ENCODE assay signal across 33 mouse cellular contexts in genomic region chr2:167459071-167459865, GRCm38 (mm10). TPM values are rescaled to one million over a fixed set of nuclear protein-coding genes. Genes with fewer than 3 reads are reported as not detected.
DNase-seq lines count a peak whose midpoint lies in the region; ATAC-seq and TF ChIP-seq lines count a peak whose summit lies in the region.
"Had no signal": no experiment of that assay in that cellular context is flagged by ENCODE, and none has a peak within 500 bp of the region (broad histone marks: within the 10 kb centered on the region; RNA-seq: fewer than 3 reads in every experiment).

No protein-coding gene starts in this region.

- no peak overlapping the region for H3K9ac ChIP-seq in midbrain, postnatal 0 days (replicated peaks; ENCODE audit: low read length, poor library complexity, severe bottlenecking)
- no peak overlapping the region for H3K9ac ChIP-seq in midbrain, embryonic 16.5 days (ENCODE audit: low read depth, low read length)
- H3K9ac ChIP-seq: embryonic facial prominence, embryonic 15.5 days; forebrain, embryonic 12.5 days; forebrain, postnatal 0 days; intestine, embryonic 15.5 days; limb, embryonic 15.5 days; liver, embryonic 13.5 days; neural tube, embryonic 13.5 days had no signal

- DNase-seq in gastrocnemius, adult 2 months = peak; percentile 12
- DNase-seq in gastrocnemius, postnatal 4 days (ENCODE audit: low spot score in 2 of 2) = no peak
- DNase-seq in midbrain, postnatal 0 days (ENCODE audit: low spot score) = peak; percentile 42
- DNase-seq in cerebellum, adult 9-11 months = peak; percentile 93
- DNase-seq in Muller cell, postnatal 12 days (ENCODE audit: inconsistent ontology term) = no peak
- DNase-seq in spleen, postnatal 14 days (ENCODE audit: low spot score in 2 of 2) = no peak
- DNase-seq: adrenal gland, postnatal 10 days; forebrain, postnatal 0 days; gastrocnemius, postnatal 14 days; heart, adult 11 months; heart, postnatal 36 days; kidney, adult 2 months; liver, embryonic 13.5 days; lung, adult 18-20 months; midbrain, embryonic 14.5 days; thymus, adult 18-20 months; thymus, postnatal 36 days had no signal

- H3K27ac ChIP-seq in gastrocnemius, adult 2 months = peak overlapping the region; percentile 78
- no peak overlapping the region for H3K27ac ChIP-seq in midbrain, postnatal 0 days (ENCODE audit: low read depth, low read length)
- H3K27ac ChIP-seq in midbrain, embryonic 16.5 days (ENCODE audit: low read length) = no peak overlapping the region
- H3K27ac ChIP-seq: embryonic facial prominence, embryonic 10.5 days; embryonic facial prominence, embryonic 15.5 days; forebrain, embryonic 12.5 days; heart, embryonic 10.5 days; intestine, embryonic 15.5 days; layer of hippocampus, adult 2 months; limb, embryonic 10.5 days; limb, embryonic 15.5 days; liver, embryonic 13.5 days; macrophage; neural tube, embryonic 13.5 days had no signal

- TF ChIP-seq POLR2A in myocyte (IDR thresholded peaks at IDR 0.05; ENCODE audit: insufficient read length, low read depth) = no peak

- no peak for TF ChIP-seq CTCF in gastrocnemius, adult 2 months (IDR thresholded peaks at IDR 0.05)
- TF ChIP-seq CTCF in midbrain, postnatal 0 days (IDR thresholded peaks at IDR 0.05) = no peak

- no peak overlapping the region for H3K4me3 ChIP-seq in gastrocnemius, adult 2 months
- no peak overlapping the region for H3K4me3 ChIP-seq in midbrain, postnatal 0 days (ENCODE audit: low read depth, low read length)
- H3K4me3 ChIP-seq in midbrain, embryonic 16.5 days (ENCODE audit: low read depth, low read length) = no peak overlapping the region
- no peak overlapping the region for H3K4me3 ChIP-seq in myocyte
- H3K4me3 ChIP-seq: embryonic facial prominence, embryonic 10.5 days; embryonic facial prominence, embryonic 15.5 days; forebrain, embryonic 12.5 days; heart, embryonic 10.5 days; intestine, embryonic 15.5 days; layer of hippocampus, adult 2 months; limb, embryonic 10.5 days; limb, embryonic 15.5 days; liver, embryonic 13.5 days; neural tube, embryonic 13.5 days had no signal

- H3K4me1 ChIP-seq in midbrain, postnatal 0 days (ENCODE audit: insufficient read depth, low read length) = no peaks in the 10 kb centered on the region
- no peaks in the 10 kb centered on the region for H3K4me1 ChIP-seq in midbrain, embryonic 16.5 days (ENCODE audit: control insufficient read depth, insufficient read depth, low read length)
- H3K4me1 ChIP-seq: embryonic facial prominence, embryonic 10.5 days; embryonic facial prominence, embryonic 15.5 days; forebrain, embryonic 12.5 days; heart, embryonic 10.5 days; intestine, embryonic 15.5 days; limb, embryonic 10.5 days; limb, embryonic 15.5 days; neural tube, embryonic 13.5 days had no signal

- no peaks in the 10 kb centered on the region for H3K9me3 ChIP-seq in midbrain, postnatal 0 days (ENCODE audit: low read length)
- H3K9me3 ChIP-seq in midbrain, embryonic 16.5 days (replicated peaks; ENCODE audit: control insufficient read depth, low read length, poor library complexity, severe bottlenecking) = no peaks in the 10 kb centered on the region
- H3K9me3 ChIP-seq: embryonic facial prominence, embryonic 10.5 days; embryonic facial prominence, embryonic 15.5 days; forebrain, embryonic 12.5 days; G1E; heart, embryonic 10.5 days; intestine, embryonic 15.5 days; limb, embryonic 10.5 days; limb, embryonic 15.5 days; liver, embryonic 13.5 days; neural tube, embryonic 13.5 days had no signal

- H3ac ChIP-seq in myocyte (ENCODE audit: control insufficient read depth, insufficient read length) = no peak overlapping the region

- ATAC-seq in midbrain, postnatal 0 days (ENCODE audit: low FRiP score) = no peak
- ATAC-seq in midbrain, embryonic 16.5 days = no peak
- ATAC-seq: forebrain, postnatal 0 days; hindbrain, embryonic 16.5 days; intestine, embryonic 15.5 days; lung, postnatal 0 days; Patski had no signal

- H3K79me2 ChIP-seq in myocyte (ENCODE audit: control insufficient read depth, insufficient read depth) = no peaks in the 10 kb centered on the region

- H3K27me3 ChIP-seq in midbrain, postnatal 0 days (ENCODE audit: insufficient read depth, low read length) = no peaks in the 10 kb centered on the region
- no peaks in the 10 kb centered on the region for H3K27me3 ChIP-seq in midbrain, embryonic 16.5 days (ENCODE audit: control insufficient read depth, insufficient read depth, low read depth, low read length)
- H3K27me3 ChIP-seq in myocyte (ENCODE audit: control insufficient read depth, insufficient read depth, insufficient read length) = no peaks in the 10 kb centered on the region
- H3K27me3 ChIP-seq: embryonic facial prominence, embryonic 15.5 days; forebrain, embryonic 12.5 days; intestine, embryonic 15.5 days; limb, embryonic 15.5 days; liver, embryonic 13.5 days; neural tube, embryonic 13.5 days; Patski had no signal

- no peak overlapping the region for H3K4me2 ChIP-seq in midbrain, postnatal 0 days (ENCODE audit: low read depth, low read length, poor library complexity, severe bottlenecking)
- no peak overlapping the region for H3K4me2 ChIP-seq in midbrain, embryonic 16.5 days (ENCODE audit: low read length)
- H3K4me2 ChIP-seq in myocyte (ENCODE audit: low read depth) = no peak overlapping the region
- H3K4me2 ChIP-seq: embryonic facial prominence, embryonic 15.5 days; forebrain, embryonic 12.5 days; intestine, embryonic 15.5 days; limb, embryonic 15.5 days; liver, embryonic 13.5 days; neural tube, embryonic 13.5 days had no signal

- WGBS in midbrain, postnatal 0 days = 94% methylated on average over 6 of the region's 6 CpGs
- WGBS in midbrain, embryonic 16.5 days = 98% methylated on average over 6 of the region's 6 CpGs

- peaks cover 20% of the 10 kb centered on the region for H3K36me3 ChIP-seq in midbrain, postnatal 0 days (ENCODE audit: insufficient read depth, low read length)
- peaks cover 13% of the 10 kb centered on the region; the same call in 1 of the 2 replicates for H3K36me3 ChIP-seq in midbrain, embryonic 16.5 days (ENCODE audit: control insufficient read depth, insufficient read depth, low read length)
- H3K36me3 ChIP-seq in myocyte (ENCODE audit: control insufficient read depth, insufficient read depth) = peaks cover 4% of the 10 kb centered on the region

- intact Hi-C loops in gastrocnemius, adult 2 months (cut with DNase I) = no loop called here

TF ChIP-seq in myocyte, 11 proteins besides CTCF, POLR2A, EP300 and RAD21:
- TF ChIP-seq TCF12 (IDR thresholded peaks at IDR 0.05; ENCODE audit: insufficient read depth, poor library complexity, severe bottlenecking) (no peak), POLR2AphosphoS2 (IDR thresholded peaks at IDR 0.05; ENCODE audit: insufficient read length, low read depth) (peak; percentile 15), E2F4 (IDR thresholded peaks at IDR 0.05; ENCODE audit: insufficient read depth) (no peak)
TF ChIP-seq in myocyte: peak in this region for 1.

RNA-seq across cellular contexts. Expression of gene Rnf114, which starts 33.2 kb away (rescaled TPM):
- 10 to 100 TPM; 40.0 to 40.9 TPM for total RNA-seq in gastrocnemius, adult 2 months (2021)
- 10 to 100 TPM; 22.6 to 23.3 TPM for total RNA-seq in gastrocnemius, postnatal 4 days (2021)
- 78.2 and 83.4 TPM in 2 replicates for total RNA-seq in midbrain, postnatal 0 days (2014; rRNA removed)
- polyA plus RNA-seq in midbrain, postnatal 0 days (2015; fragmentation: Nextera tagmentation; extraction: Ambion mirVana) = 84.2 and 84.9 TPM in 2 replicates
- polyA plus RNA-seq in midbrain, embryonic 16.5 days (2015; fragmentation: Nextera tagmentation; extraction: Ambion mirVana) = 111 and 121 TPM in 2 replicates
- polyA plus RNA-seq in myocyte (2012; fragmentation: generic; extraction: Trizol) = 40.9 TPM

RNA-seq across cellular contexts. Expression of gene Spata2, which starts 33.4 kb away (rescaled TPM):
- 10 to 100 TPM; 18.4 to 18.9 TPM for total RNA-seq in gastrocnemius, adult 2 months (2021)
- 10 to 100 TPM; 16.2 to 19.5 TPM for total RNA-seq in gastrocnemius, postnatal 4 days (2021)
- total RNA-seq in midbrain, postnatal 0 days (2014; rRNA removed) = 39.2 and 41.5 TPM in 2 replicates
- 27.6 and 29.9 TPM in 2 replicates for polyA plus RNA-seq in midbrain, postnatal 0 days (2015; fragmentation: Nextera tagmentation; extraction: Ambion mirVana)
- polyA plus RNA-seq in midbrain, embryonic 16.5 days (2015; fragmentation: Nextera tagmentation; extraction: Ambion mirVana) = 32.2 and 34.4 TPM in 2 replicates
- 30.5 TPM for polyA plus RNA-seq in myocyte (2012; fragmentation: generic; extraction: Trizol)

RNA-seq across cellular contexts. Expression of gene Slc9a8, which starts 37.8 kb away (rescaled TPM):
- 10 to 100 TPM; 25.0 to 30.4 TPM for total RNA-seq in gastrocnemius, adult 2 months (2021)
- 10 to 100 TPM; 28.4 to 32.3 TPM for total RNA-seq in gastrocnemius, postnatal 4 days (2021)
- total RNA-seq in midbrain, postnatal 0 days (2014; rRNA removed) = 30.6 and 36.2 TPM in 2 replicates
- polyA plus RNA-seq in midbrain, postnatal 0 days (2015; fragmentation: Nextera tagmentation; extraction: Ambion mirVana) = 17.9 TPM in 2 replicates
- 19.4 and 20.9 TPM in 2 replicates for polyA plus RNA-seq in midbrain, embryonic 16.5 days (2015; fragmentation: Nextera tagmentation; extraction: Ambion mirVana)
- polyA plus RNA-seq in myocyte (2012; fragmentation: generic; extraction: Trizol) = 26.4 TPM

Comparison
In these comparisons a context has a peak if more than half of its experiments do, and no peak if none do; other contexts are left out.
1. DNase-seq: peak in gastrocnemius, adult 2 months (single experiment), midbrain, postnatal 0 days (single experiment) and cerebellum, adult 9-11 months (single experiment); none in gastrocnemius, postnatal 4 days (0 of 2), Muller cell, postnatal 12 days (single experiment) and spleen, postnatal 14 days (0 of 2).